Mouse (Mus musculus) megakaryocyte, embryonic 14.5 days (primary cell): ENCODE results near the gene Nfic.

Source experiments
- FLI1 ChIP-seq: IDR thresholded peaks from 2 replicates; pipeline ENCODE4 v1.6.1; 2012; ENCODE audit warnings: low read length, inconsistent platforms, mixed read lengths
- GATA1 ChIP-seq: IDR thresholded peaks from 3 replicates; pipeline ENCODE4 v1.6.1; 2012; ENCODE audit warnings: mixed read lengths, low read length, inconsistent platforms, borderline replicate concordance

GRCm38 (mm10) chr10:81434361-81435263 is 20.8 kb downstream of the Nfic start:
- no peak for TF ChIP-seq GATA1
- no peak for TF ChIP-seq FLI1
